Mouse (Mus musculus) heart, postnatal 14 days (tissue): ENCODE results near the gene Ralgds. TPM values are rescaled to one million over a fixed set of nuclear protein-coding genes. Genes with fewer than 3 reads are reported as not detected.

Source experiments
- DNase-seq, 2 experiments: peaks; one replicate each; pipeline ENCODE4 v3.0.0; 2021 to 2022
- intact Hi-C: fragments of 180-260 bp; cut with DNase I; formaldehyde crosslinking; loops from one replicate; pipeline ENCODE4 v1.15.1; 2025
- total RNA-seq, 2 experiments: library from RNA; stranded (reverse); gene quantifications; 2 replicates each; pipeline ENCODE4 v1.2.3; 2021

The Ralgds gene
- total RNA-seq, 2 experiments from 2014 or later = 14.5 to 18.2 TPM

DNA sequence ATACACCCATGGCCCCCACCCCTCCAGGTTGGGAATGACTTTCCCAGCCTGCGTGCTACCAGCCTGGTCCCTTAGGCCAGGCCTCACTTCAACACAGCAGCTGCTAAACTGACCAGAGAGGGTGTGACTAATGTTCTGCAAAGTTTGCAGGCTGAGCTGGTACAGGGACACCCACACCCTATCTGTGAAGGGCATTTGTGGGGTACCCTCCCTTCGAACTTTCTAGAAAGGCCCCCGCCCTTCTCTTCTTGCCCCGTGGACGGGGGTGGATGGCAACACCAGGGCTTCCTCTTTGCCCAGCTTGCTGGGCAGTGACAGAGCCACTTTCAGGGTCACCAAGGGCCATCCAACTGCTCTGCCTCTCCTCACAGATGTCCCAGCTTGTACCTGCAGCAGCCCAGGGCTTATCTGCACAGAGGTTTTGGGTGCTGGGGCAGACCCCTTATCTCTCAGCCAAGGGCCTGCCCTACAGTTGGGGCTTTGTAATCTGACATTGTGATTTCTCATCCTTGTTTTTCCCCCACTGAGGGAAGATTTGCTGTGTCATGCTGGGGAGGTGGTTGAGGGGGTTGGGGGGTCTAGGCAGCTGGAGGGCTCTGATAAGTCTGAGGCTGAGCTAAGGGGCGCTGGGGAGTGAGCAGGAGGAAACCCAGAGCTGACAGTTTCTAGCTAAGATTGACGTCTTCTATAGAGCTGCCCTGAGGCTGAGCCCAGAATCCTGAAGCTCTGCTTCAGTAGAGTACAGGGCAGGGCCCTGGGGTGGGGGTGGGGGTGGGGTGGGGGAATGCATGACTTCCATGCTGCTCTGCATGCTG is 85.0 kb downstream of the Ralgds start:
- DNase-seq = no peak
- intact Hi-C loops = no loop called here

DNA sequence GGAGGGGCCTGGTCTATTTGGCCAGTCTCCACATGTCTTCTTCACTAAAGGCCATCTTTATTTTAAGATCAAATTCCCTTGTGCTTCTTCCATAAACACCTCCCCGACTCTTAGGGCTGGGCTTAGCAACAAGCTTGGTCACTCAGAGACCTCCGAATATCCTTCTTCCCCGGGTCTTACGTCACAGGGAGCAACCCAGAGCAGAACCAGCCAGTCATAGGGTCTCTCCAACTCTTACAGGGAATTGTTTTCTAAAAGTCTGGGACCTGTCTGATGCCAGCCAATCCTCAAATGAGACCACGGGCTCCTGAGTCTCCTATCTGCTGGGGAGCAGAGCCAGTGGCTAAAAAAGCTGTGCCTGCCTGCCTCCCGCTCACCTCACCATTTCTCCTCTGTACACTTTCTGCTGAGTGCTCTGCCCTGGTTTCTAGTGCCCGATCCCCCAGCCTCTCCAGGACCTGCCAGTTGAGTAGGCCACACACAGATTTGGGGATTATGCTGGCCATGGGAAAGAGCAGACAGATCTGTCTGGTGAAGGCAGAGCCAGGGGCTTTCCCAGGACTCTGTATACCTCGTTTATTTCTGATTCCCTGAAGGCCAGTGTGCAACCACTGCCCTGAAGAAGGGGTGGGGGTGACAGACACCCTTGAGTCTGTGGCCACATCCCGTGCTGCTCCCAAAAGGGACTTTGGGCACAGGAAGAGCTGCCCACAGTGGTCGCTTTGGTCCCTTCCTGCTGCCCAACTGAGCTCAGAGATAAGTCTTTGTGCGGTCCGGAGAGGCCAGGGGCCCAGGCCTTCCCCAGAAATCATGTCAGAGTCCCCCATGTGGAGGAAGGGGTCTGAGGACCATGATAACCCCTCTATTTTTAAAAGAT is 86.0 kb downstream of the Ralgds start:
- DNase-seq = no peak
- intact Hi-C loops = no loop called here

DNA sequence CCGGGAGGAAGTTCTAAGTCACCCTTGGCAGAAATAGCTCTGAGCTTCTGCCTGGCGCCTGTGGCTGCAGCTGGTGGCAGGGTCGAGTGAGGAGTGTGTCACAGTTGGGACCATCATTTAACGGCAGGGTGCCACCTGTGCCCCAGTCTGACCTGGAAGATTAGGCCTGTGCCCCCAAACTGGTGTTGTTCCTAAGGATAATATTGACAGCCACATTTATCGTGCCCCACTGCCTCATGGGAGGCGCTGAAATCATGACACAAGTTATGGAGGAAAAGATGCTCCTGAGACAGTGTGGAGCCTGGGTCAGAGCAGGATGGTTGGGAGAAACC is 86.6 kb downstream of the Ralgds start:
- no peak for DNase-seq
- intact Hi-C loops = no loop called here

DNA sequence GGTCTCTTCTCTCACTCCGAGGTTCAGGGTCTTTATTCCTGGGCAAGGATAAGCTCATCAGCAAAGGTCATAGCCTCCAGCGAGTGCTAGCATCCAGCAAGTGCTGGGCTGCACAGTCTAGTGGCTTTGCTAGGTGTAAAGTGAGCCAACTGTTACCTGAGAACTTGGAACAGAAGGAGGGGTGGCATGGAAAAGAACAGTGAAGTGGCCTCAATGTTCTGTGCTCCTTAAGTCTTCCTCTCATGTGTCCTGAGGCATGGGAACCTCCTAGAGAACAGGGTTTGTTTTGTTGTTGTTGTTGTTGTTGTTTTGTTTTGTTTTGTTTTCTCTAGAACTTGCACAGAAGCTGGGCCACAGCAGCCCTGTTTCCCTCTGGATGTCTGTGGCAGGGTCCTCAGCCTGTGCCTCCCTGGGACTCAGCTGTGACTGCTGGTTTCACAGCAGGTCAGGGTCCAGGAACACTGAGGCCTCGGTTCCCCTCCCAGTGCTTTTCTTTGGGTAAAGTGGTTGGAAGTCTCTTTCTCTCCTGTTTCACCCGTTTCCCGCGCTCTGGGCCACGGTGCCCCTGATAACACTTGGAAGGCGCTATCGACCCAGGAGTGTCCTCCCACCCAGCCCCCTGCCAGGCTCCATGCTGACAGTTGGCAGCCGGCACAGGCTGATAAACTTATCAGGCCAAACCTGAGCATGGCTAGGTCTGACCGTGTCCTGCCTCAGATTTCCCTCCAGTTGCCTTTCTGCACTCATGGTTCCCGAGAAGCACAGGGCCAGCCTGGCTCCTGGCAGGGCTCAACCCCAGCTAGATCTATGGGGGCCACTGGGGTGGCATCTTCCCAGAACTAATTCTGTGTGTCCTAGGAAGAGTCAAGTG is 89.0 kb downstream of the Ralgds start:
- no peak for DNase-seq
- intact Hi-C loops = no loop called here

Other genes with a start within 250 kb of the Ralgds start
- gene Ppp1r26, start 66.3 kb upstream of the Ralgds start, total RNA-seq = 1 to 10 TPM; 3.2 to 3.6 TPM
- gene 1700007K13Rik, start 46.8 kb upstream of the Ralgds start, total RNA-seq = not detected
- 10 to 100 TPM; 41.5 to 44.7 TPM for gene Mrps2, start 45.1 kb upstream of the Ralgds start, total RNA-seq
- gene Gbgt1, start 16.2 kb upstream of the Ralgds start, total RNA-seq = 1 to 10 TPM; 2.6 to 3.7 TPM
- gene Gm10134, start 7.0 kb upstream of the Ralgds start, total RNA-seq = 1 to 10 TPM; 1.2 to 1.4 TPM
- gene Cel, start 50.3 kb downstream of the Ralgds start, total RNA-seq = not detected
- gene Gtf3c5, start 70.6 kb downstream of the Ralgds start, total RNA-seq = 10 to 100 TPM in 1 of 2 experiments, 1 to 10 TPM in 1; 9.8 to 10.9 TPM
- not detected for gene Gfi1b, start 108.9 kb downstream of the Ralgds start, total RNA-seq
- 10 to 100 TPM; 19.4 to 20.4 TPM for gene Tsc1, start 128.1 kb downstream of the Ralgds start, total RNA-seq
- gene Spaca9, start 186.6 kb downstream of the Ralgds start, total RNA-seq = under 1 TPM in 1 of 2 experiments, not detected in 1; 0.53 TPM
- under 1 TPM in 1 of 2 experiments, not detected in 1; 0.24 TPM for gene Ak8, start 187.0 kb downstream of the Ralgds start, total RNA-seq